Mouse (Mus musculus) MEL (cell line): ENCODE measurements around the gene Slc25a43. TPM values are rescaled to one million over a fixed set of nuclear protein-coding genes. Genes with fewer than 3 reads are reported as not detected.

Source experiments
- DNase-seq: peaks from one replicate; pipeline ENCODE4 v3.0.0; 2011; ENCODE audit warnings: low read depth, low spot score
- H3K27ac ChIP-seq: 2 replicates; pipeline ENCODE4 v1.5.1; 2012; ENCODE audit warnings: low read depth, mild to moderate bottlenecking, control low read depth, low read length, moderate library complexity; ENCODE audit not compliant: control insufficient read depth
- H3K27me3 ChIP-seq, 2 experiments: fragments of 150-350 bp in 1 of 2; sonication (generic) in 1 of 2; 2 replicates each; pipeline ENCODE4 v1.6.1; 2012; ENCODE audit warnings: low read length in 2 of 2, mild to moderate bottlenecking in 2 of 2, improper control_type of control experiment in 1 of 2, moderate library complexity in 1 of 2; ENCODE audit not compliant: insufficient read depth in 2 of 2, control insufficient read depth in 1 of 2
- H3K36me3 ChIP-seq, 2 experiments: 2 replicates each; pipeline ENCODE4 v1.6.1; 2012 to 2014; ENCODE audit warnings: low read length in 2 of 2, improper control_type of control experiment in 1 of 2, inconsistent platforms in 1 of 2, mild to moderate bottlenecking in 1 of 2; ENCODE audit not compliant: insufficient read depth in 2 of 2, control insufficient read depth in 1 of 2
- H3K4me1 ChIP-seq, 2 experiments: fragments of 150-350 bp in 1 of 2; sonication (generic) in 1 of 2; 2 replicates each; pipeline ENCODE4 v1.6.1; 2012; ENCODE audit warnings: low read length in 2 of 2, improper control_type of control experiment in 1 of 2, mild to moderate bottlenecking in 1 of 2; ENCODE audit not compliant: insufficient read depth in 2 of 2, control insufficient read depth in 1 of 2
- H3K4me3 ChIP-seq, 2 experiments: fragments of 150-350 bp in 1 of 2; sonication (generic) in 1 of 2; 2 replicates each; pipeline ENCODE4 v1.5.1; 2012; ENCODE audit warnings: low read depth in 2 of 2, low read length in 2 of 2, mild to moderate bottlenecking in 2 of 2, moderate library complexity in 2 of 2, control low read depth in 1 of 2, improper control_type of control experiment in 1 of 2; ENCODE audit not compliant: control insufficient read depth in 1 of 2, insufficient read depth in 1 of 2
- H3K79me2 ChIP-seq: 2 replicates; pipeline ENCODE4 v1.6.1; 2012; ENCODE audit warnings: mild to moderate bottlenecking, low read length, moderate library complexity; ENCODE audit not compliant: control insufficient read depth, poor library complexity, insufficient read depth
- H3K9ac ChIP-seq: 2 replicates; pipeline ENCODE4 v1.6.1; 2012; ENCODE audit warnings: low read depth, mild to moderate bottlenecking, control low read depth, low read length, moderate library complexity; ENCODE audit not compliant: control insufficient read depth, poor library complexity, severe bottlenecking
- H3K9me3 ChIP-seq: fragments of 150-350 bp; sonication (generic); replicated peaks from 2 replicates; pipeline ENCODE4 v1.6.1; 2012; ENCODE audit warnings: mild to moderate bottlenecking, low read length, improper control_type of control experiment, moderate library complexity; ENCODE audit not compliant: insufficient read depth
- CHD2 ChIP-seq: IDR thresholded peaks from 2 replicates; pipeline ENCODE4 v1.6.1; 2011; ENCODE audit warnings: low read length, improper control_type of control experiment
- ELF1 ChIP-seq: IDR thresholded peaks from 2 replicates; pipeline ENCODE4 v1.6.1; 2014; ENCODE audit warnings: low read depth, mild to moderate bottlenecking, inconsistent platforms, low read length, improper control_type of control experiment, moderate library complexity
- ETS1 ChIP-seq: IDR thresholded peaks from 2 replicates; pipeline ENCODE4 v1.6.1; 2012; ENCODE audit warnings: low read depth, mild to moderate bottlenecking, inconsistent platforms, low read length, improper control_type of control experiment, moderate library complexity
- GATA1 ChIP-seq: IDR thresholded peaks from 2 replicates; pipeline ENCODE4 v1.6.1; 2011; ENCODE audit warnings: low read depth, low read length, improper control_type of control experiment
- HCFC1 ChIP-seq: IDR thresholded peaks from 2 replicates; pipeline ENCODE4 v1.6.1; 2012; ENCODE audit warnings: low read depth, mild to moderate bottlenecking, inconsistent platforms, low read length, improper control_type of control experiment, moderate library complexity
- JUND ChIP-seq: IDR thresholded peaks from 2 replicates; pipeline ENCODE4 v1.6.1; 2011; ENCODE audit warnings: low read depth, mild to moderate bottlenecking, improper control_type of control experiment, low read length
- MAFK ChIP-seq: IDR thresholded peaks from 2 replicates; pipeline ENCODE4 v1.6.1; 2011; ENCODE audit warnings: low read depth, mild to moderate bottlenecking, low read length, improper control_type of control experiment, borderline replicate concordance
- MEF2A ChIP-seq: IDR thresholded peaks from 2 replicates; pipeline ENCODE4 v1.6.1; 2014; ENCODE audit warnings: low read depth, mild to moderate bottlenecking, inconsistent platforms, low read length, improper control_type of control experiment; ENCODE audit not compliant: poor library complexity, insufficient replicate concordance, severe bottlenecking; ENCODE audit errors: extremely low read depth
- MYC ChIP-seq: IDR thresholded peaks from 2 replicates; pipeline ENCODE4 v1.6.1; 2011; ENCODE audit warnings: low read depth, mild to moderate bottlenecking, low read length, improper control_type of control experiment, moderate library complexity
- NELFE ChIP-seq: IDR thresholded peaks from 2 replicates; pipeline ENCODE4 v1.6.1; 2011; ENCODE audit warnings: low read depth, low read length, improper control_type of control experiment
- POLR2AphosphoS2 ChIP-seq: IDR thresholded peaks from 2 replicates; pipeline ENCODE4 v1.6.1; 2011; ENCODE audit warnings: low read length, improper control_type of control experiment
- SIN3A ChIP-seq: IDR thresholded peaks from 2 replicates; pipeline ENCODE4 v1.6.1; 2012; ENCODE audit warnings: low read length, improper control_type of control experiment, inconsistent platforms
- SMC3 ChIP-seq: IDR thresholded peaks from 2 replicates; pipeline ENCODE4 v1.6.1; 2011; ENCODE audit warnings: low read depth, low read length, improper control_type of control experiment
- TBP ChIP-seq: IDR thresholded peaks from 2 replicates; pipeline ENCODE4 v1.8.0; 2011; ENCODE audit warnings: low read depth, low read length, improper control_type of control experiment
- USF1 ChIP-seq: IDR thresholded peaks from 2 replicates; pipeline ENCODE4 v1.6.1; 2014; ENCODE audit warnings: low read depth, mild to moderate bottlenecking, inconsistent platforms, low read length, improper control_type of control experiment, moderate library complexity
- USF2 ChIP-seq, 2 experiments: IDR thresholded peaks; 2 replicates each; pipeline ENCODE4 v1.6.1; 2011 to 2012; ENCODE audit warnings: improper control_type of control experiment in 2 of 2, low read length in 2 of 2, borderline replicate concordance in 1 of 2, inconsistent platforms in 1 of 2, low read depth in 1 of 2, mild to moderate bottlenecking in 1 of 2; ENCODE audit not compliant: insufficient read depth in 1 of 2
- ZKSCAN1 ChIP-seq: IDR thresholded peaks from 2 replicates; pipeline ENCODE4 v1.6.1; 2012; ENCODE audit warnings: low read depth, mild to moderate bottlenecking, inconsistent platforms, low read length, improper control_type of control experiment, moderate library complexity
- ZMIZ1 ChIP-seq: IDR thresholded peaks from 2 replicates; pipeline ENCODE4 v1.6.1; 2012; ENCODE audit warnings: low read depth, mild to moderate bottlenecking, inconsistent platforms, low read length, improper control_type of control experiment, moderate library complexity
- polyA plus RNA-seq, 2 experiments: library from polyadenylated mRNA; stranded (reverse) in 1 of 2; unstranded in 1 of 2; fragments of >175 nt in 1 of 2; fragments of >200 nt in 1 of 2; gene quantifications; 2 replicates each; pipeline versions ENCODE4 v1.2.1 to v1.2.4; 2012; ENCODE audit warnings: low replicate concordance in 2 of 2, low read depth in 1 of 2; ENCODE audit not compliant: insufficient read length in 2 of 2, insufficient read depth in 1 of 2, missing spikeins in 1 of 2
- total RNA-seq: library from RNA; depleted of rRNA; stranded (reverse); fragments of 300-350 nt; gene quantifications from 2 replicates; pipeline ENCODE4 v1.2.3, GENCODE M21; 2012

The Slc25a43 gene
- total and polyA plus RNA-seq, 3 experiments: 1.4 to 8.3 TPM; not detected in 1

DNA sequence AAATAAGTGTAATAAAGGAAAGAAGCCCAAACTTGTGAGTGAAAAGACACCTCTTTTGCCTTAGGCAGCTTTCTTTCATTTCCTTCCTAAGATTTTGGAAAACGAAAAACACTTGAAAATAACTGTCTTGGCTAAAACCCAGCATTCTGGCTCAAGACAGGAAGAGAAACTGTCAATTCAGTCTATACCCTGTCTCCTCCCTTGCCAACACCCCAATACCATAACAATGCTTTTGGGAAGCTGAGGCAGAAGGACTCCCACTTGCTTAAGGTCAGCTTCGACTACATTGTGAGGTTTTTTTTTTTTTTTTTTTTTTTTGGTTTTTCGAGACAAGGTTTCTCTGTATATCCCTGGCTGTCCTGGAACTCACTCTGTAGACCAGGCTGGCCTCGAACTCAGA lies 72.0 kb downstream of the Slc25a43 start:
- DNase-seq: no peak
- no peak overlapping the region for H3K4me3 ChIP-seq
- no peaks in the 10 kb centered on the region for H3K9me3 ChIP-seq
- no peak overlapping the region for H3K9ac ChIP-seq
- no peaks in the 10 kb centered on the region for H3K36me3 ChIP-seq
- no peaks in the 10 kb centered on the region for H3K4me1 ChIP-seq
- no peak overlapping the region for H3K27ac ChIP-seq
- TF ChIP-seq MEF2A: no peak
- TF ChIP-seq ETS1: no peak
- no peak for TF ChIP-seq MAFK
- no peak for TF ChIP-seq NELFE
- TF ChIP-seq TBP: no peak
- no peak for TF ChIP-seq SMC3
- no peak for TF ChIP-seq GATA1
- TF ChIP-seq ELF1: no peak
- TF ChIP-seq POLR2AphosphoS2: no peak
- no peak for TF ChIP-seq ZMIZ1
- no peak for TF ChIP-seq ZKSCAN1
- TF ChIP-seq HCFC1: no peak
- no peak for TF ChIP-seq USF1
- TF ChIP-seq MYC: no peak
- TF ChIP-seq JUND: no peak
- no peak for TF ChIP-seq USF2 (IDR thresholded peaks at IDR 0.05; ENCODE audit: borderline replicate concordance in 1 of 2, insufficient read depth in 1 of 2, low read depth in 1 of 2, low read length in 2 of 2)
- TF ChIP-seq SIN3A: no peak
- H3K27me3 ChIP-seq: no peaks in the 10 kb centered on the region
- no peaks in the 10 kb centered on the region for H3K79me2 ChIP-seq

GRCm38 (mm10) chrX:36816368-36816899 lies 73.0 kb downstream of the Slc25a43 start:
- no peaks in the 10 kb centered on the region for H3K9me3 ChIP-seq
- H3K27ac ChIP-seq: no peak overlapping the region
- no peak for DNase-seq
- H3K36me3 ChIP-seq: no peaks in the 10 kb centered on the region
- no peak overlapping the region for H3K4me3 ChIP-seq
- H3K79me2 ChIP-seq: no peaks in the 10 kb centered on the region
- TF ChIP-seq CHD2 (no peak), MEF2A (no peak)
- H3K27me3 ChIP-seq: no peaks in the 10 kb centered on the region
- no peak overlapping the region for H3K9ac ChIP-seq
- H3K4me1 ChIP-seq: no peaks in the 10 kb centered on the region
